Mouse (Mus musculus) kidney, embryonic 15.5 days (tissue): ENCODE results near the gene Snai1. TPM values are rescaled to one million over a fixed set of nuclear protein-coding genes. Genes with fewer than 3 reads are reported as not detected.

Experiments
- ATAC-seq: fragments of 200-750 bp; cut with Nextera tagmentation; replicated peaks from 2 replicates; pipeline ENCODE4 v1.8.0; 2017; ENCODE audit warnings: moderate TSS enrichment; ENCODE audit not compliant: low FRiP score
- H3K27ac ChIP-seq: fragments of 300-500 bp; sonication (generic); 2 replicates; pipeline ENCODE4 v1.5.1; 2015; ENCODE audit warnings: mild to moderate bottlenecking, inconsistent platforms
- H3K27me3 ChIP-seq: fragments of 300-500 bp; sonication (generic); 2 replicates; pipeline ENCODE4 v1.6.1; 2015; ENCODE audit warnings: inconsistent platforms
- H3K36me3 ChIP-seq: fragments of 300-500 bp; sonication (generic); 2 replicates; pipeline ENCODE4 v1.6.1; 2015; ENCODE audit warnings: inconsistent platforms
- H3K4me1 ChIP-seq: fragments of 300-500 bp; sonication (generic); 2 replicates; pipeline ENCODE4 v1.6.1; 2015; ENCODE audit warnings: inconsistent platforms
- H3K4me2 ChIP-seq: fragments of 300-500 bp; sonication (generic); 2 replicates; pipeline ENCODE4 v1.6.1; 2015; ENCODE audit warnings: moderate library complexity, mild to moderate bottlenecking, inconsistent platforms
- H3K4me3 ChIP-seq: fragments of 300-500 bp; sonication (generic); replicated peaks from 2 replicates; pipeline ENCODE4 v1.5.1; 2015; ENCODE audit warnings: mild to moderate bottlenecking, inconsistent platforms
- H3K9ac ChIP-seq: fragments of 300-500 bp; sonication (generic); 2 replicates; pipeline ENCODE4 v1.6.1; 2015; ENCODE audit warnings: mild to moderate bottlenecking, inconsistent platforms
- H3K9me3 ChIP-seq: fragments of 300-500 bp; sonication (generic); replicated peaks from 2 replicates; pipeline ENCODE4 v1.6.1; 2016; ENCODE audit warnings: inconsistent platforms
- WGBS: fragments of 180-500 bp; shearing (Covaris S2); methylation state at CpG from one replicate; pipeline ENCODE4 v1.1.7; 2015; ENCODE audit warnings: mixed read lengths; 5-methylcytosine and 5-hydroxymethylcytosine counted together
- polyA plus RNA-seq: library from polyadenylated mRNA; unstranded; fragments of >200 nt; fragmentation: Nextera tagmentation; extraction: Ambion mirVana; gene quantifications from 2 replicates; pipeline ENCODE4 v1.2.1, GENCODE M21; 2015

The Snai1 gene
- polyA plus RNA-seq, 1 experiment from 2014 or later: 37.7 TPM

DNA sequence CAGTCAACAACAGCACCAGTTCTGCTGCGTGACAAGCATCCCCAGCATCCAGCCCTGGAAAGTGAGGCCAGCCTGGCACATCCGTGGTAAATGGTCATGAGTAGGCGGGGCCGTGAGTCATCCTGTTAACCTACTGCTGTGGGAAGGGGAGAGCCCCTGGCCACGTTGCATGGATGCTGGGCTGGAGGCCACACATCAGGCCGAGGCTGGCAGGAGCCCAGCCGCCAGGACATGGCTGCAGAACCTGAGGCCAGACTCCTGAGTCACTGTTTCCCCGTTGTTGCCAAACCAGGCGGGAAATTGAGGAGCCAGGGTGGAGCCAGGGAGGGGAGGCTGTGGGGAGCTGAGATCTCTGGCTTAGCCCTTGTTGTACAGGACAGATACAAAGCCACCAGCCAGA, 36.8 kb downstream of the Snai1 start:
- no peak overlapping the region for H3K9ac ChIP-seq
- no peaks in the 10 kb centered on the region for H3K27me3 ChIP-seq
- H3K4me1 ChIP-seq: peaks cover 24% of the 10 kb centered on the region
- no peak overlapping the region for H3K4me2 ChIP-seq
- no peaks in the 10 kb centered on the region for H3K9me3 ChIP-seq
- WGBS: 63% methylated on average over 9 of the region's 9 CpGs
- H3K36me3 ChIP-seq: no peaks in the 10 kb centered on the region
- no peak for ATAC-seq
- no peak overlapping the region for H3K4me3 ChIP-seq
- no peak overlapping the region for H3K27ac ChIP-seq

GRCm38 (mm10) chr2:167575581-167575980, 37.6 kb downstream of the Snai1 start:
- 80% methylated on average over 7 of the region's 7 CpGs for WGBS
- H3K4me1 ChIP-seq: peaks cover 18% of the 10 kb centered on the region

DNA sequence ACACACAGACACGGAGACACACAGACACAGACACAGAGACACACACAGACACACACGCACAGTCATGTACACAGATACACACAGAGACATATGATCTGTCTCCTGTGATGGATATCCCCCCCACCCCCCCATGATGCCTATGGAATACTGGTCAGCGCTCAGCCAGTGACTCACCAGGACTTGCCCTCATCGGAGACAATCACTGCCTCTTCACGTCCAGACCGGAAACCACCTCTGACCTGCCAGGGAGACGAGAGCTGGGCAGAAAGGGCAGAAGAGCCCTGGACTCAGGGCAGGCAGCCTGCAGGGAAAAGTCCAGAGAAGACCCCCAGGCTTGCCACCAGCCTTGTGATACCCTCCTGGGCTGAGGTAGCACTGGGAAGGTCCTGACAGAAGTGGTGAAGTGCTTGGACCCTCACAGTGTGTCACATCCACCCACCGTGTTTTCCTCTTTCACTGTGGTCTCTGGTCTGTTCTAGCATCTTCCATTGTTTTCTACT, 38.2 kb downstream of the Snai1 start:
- peaks cover 18% of the 10 kb centered on the region for H3K4me1 ChIP-seq
- ATAC-seq: no peak
- H3K9ac ChIP-seq: no peak overlapping the region
- no peaks in the 10 kb centered on the region for H3K9me3 ChIP-seq
- no peak overlapping the region for H3K27ac ChIP-seq
- no peak overlapping the region for H3K4me3 ChIP-seq
- H3K4me2 ChIP-seq: no peak overlapping the region
- no peaks in the 10 kb centered on the region for H3K27me3 ChIP-seq
- H3K36me3 ChIP-seq: no peaks in the 10 kb centered on the region
- 72% methylated on average over 8 of the region's 8 CpGs for WGBS

More at GRCm38 (mm10) chr2:167575581-167575980, 37.6 kb downstream of the Snai1 start:
- Histone ChIP-seq H3K4me2 (no peak overlapping the region), H3K36me3 (no peaks in the 10 kb centered on the region), H3K27ac (no peak overlapping the region), H3K9ac (no peak overlapping the region), H3K4me3 (no peak overlapping the region), H3K27me3 (no peaks in the 10 kb centered on the region), H3K9me3 (no peaks in the 10 kb centered on the region)
- no peak for ATAC-seq

DNA sequence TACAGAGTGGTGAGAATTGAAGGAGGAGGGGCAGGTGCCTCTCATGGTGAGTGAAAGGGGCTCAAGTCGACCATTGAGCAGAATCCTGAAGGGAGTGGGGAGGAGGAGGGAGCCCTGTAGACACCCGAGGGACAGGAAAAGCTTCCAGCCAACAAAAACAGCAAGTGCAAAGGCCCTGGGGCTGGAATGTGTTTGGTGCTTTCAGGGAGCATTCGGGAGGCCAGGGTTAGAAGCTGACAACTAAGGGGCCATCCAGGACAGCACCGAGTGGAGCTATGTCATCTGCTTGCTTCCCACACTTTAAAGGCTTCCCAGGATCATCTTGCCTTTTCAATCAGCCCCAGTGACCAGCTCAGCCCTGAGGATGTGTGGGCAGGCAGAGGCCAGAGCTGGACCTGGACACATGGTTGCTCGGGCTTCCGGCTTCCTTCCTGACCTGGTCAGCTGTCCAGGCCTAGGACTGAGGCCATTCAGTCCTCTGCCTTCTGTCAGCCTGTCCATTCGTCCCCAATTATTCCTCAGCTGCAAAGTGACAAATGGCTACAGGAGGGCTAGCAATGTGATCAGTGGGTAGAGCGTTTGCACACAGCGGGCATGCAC, 39.3 kb downstream of the Snai1 start:
- no peaks in the 10 kb centered on the region for H3K27me3 ChIP-seq
- no peak overlapping the region for H3K9ac ChIP-seq
- H3K4me2 ChIP-seq: no peak overlapping the region
- no peak for ATAC-seq
- 48% methylated on average over 9 of the region's 9 CpGs for WGBS
- no peaks in the 10 kb centered on the region for H3K9me3 ChIP-seq
- no peak overlapping the region for H3K4me3 ChIP-seq
- no peaks in the 10 kb centered on the region for H3K36me3 ChIP-seq
- peaks cover 28% of the 10 kb centered on the region for H3K4me1 ChIP-seq
- 0 out of 2 replicates have a peak overlapping the region, but pooled peaks have one; percentile 2 for H3K27ac ChIP-seq

DNA sequence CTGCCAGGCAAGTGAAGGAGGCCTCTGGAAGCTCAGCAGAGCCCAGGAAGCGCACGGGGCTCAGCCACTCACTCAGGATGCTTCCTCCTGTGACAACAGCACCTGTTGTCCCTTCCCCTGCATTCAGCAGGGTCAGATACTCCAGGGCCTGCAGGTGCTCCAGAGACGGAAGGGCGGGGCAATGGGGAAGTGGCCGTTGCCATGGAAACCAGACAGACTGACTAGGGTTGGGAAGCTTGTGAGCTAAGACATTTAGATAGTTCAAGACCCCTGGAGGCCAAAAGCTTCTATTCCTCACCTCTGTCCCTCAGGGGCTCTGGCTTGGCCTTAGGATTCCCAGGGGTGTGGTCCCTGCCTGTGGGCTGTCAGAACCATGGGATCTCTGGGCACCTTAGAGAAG, 40.5 kb downstream of the Snai1 start:
- no peak for ATAC-seq
- no peak overlapping the region for H3K27ac ChIP-seq
- H3K9ac ChIP-seq: no peak overlapping the region
- no peak overlapping the region for H3K4me3 ChIP-seq
- H3K4me1 ChIP-seq: peaks cover 41% of the 10 kb centered on the region
- H3K36me3 ChIP-seq: no peaks in the 10 kb centered on the region
- H3K9me3 ChIP-seq: no peaks in the 10 kb centered on the region
- WGBS: 51% methylated on average over 5 of the region's 5 CpGs
- H3K27me3 ChIP-seq: no peaks in the 10 kb centered on the region
- H3K4me2 ChIP-seq: no peak overlapping the region

GRCm38 (mm10) chr2:167583161-167583952, 45.4 kb downstream of the Snai1 start:
- Histone ChIP-seq H3K9me3 (no peaks in the 10 kb centered on the region), H3K9ac (no peak overlapping the region; the same call in 1 of the 2 replicates), H3K4me2 (no peak overlapping the region), H3K27ac (peak overlapping the region; percentile 89), H3K4me1 (peaks cover 65% of the 10 kb centered on the region), H3K4me3 (no peak overlapping the region), H3K36me3 (no peaks in the 10 kb centered on the region), H3K27me3 (no peaks in the 10 kb centered on the region)
- 14% methylated on average over 10 of the region's 10 CpGs for WGBS
- ATAC-seq: peak; percentile 61

DNA sequence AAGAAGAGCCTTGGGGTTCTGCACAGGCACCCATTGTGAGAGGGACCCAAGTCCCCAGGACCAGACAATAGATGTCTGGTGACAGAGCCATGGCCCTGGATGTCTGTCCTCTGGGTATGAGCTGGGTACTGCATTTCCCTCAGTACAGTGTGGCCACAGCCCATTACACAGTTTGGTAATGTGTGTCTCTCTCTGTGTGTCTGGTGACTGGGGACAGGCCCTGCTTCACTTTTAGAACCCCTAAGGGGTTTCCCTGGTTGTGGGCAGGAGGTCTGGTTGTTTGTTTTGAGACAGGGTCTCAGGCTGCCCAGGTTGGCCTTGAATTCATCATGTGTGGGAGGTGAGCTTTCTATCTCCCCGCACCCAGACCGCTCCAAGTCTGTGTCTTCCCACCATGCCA, 47.3 kb downstream of the Snai1 start:
- Histone ChIP-seq H3K4me3 (no peak overlapping the region), H3K36me3 (no peaks in the 10 kb centered on the region), H3K9ac (no peak overlapping the region), H3K4me2 (no peak overlapping the region), H3K4me1 (peaks cover 73% of the 10 kb centered on the region), H3K9me3 (no peaks in the 10 kb centered on the region), H3K27me3 (no peaks in the 10 kb centered on the region), H3K27ac (peak overlapping the region; percentile 16; the same call in 1 of the 2 replicates)
- no peak for ATAC-seq
- 38% methylated on average over 2 of the region's 2 CpGs for WGBS

DNA sequence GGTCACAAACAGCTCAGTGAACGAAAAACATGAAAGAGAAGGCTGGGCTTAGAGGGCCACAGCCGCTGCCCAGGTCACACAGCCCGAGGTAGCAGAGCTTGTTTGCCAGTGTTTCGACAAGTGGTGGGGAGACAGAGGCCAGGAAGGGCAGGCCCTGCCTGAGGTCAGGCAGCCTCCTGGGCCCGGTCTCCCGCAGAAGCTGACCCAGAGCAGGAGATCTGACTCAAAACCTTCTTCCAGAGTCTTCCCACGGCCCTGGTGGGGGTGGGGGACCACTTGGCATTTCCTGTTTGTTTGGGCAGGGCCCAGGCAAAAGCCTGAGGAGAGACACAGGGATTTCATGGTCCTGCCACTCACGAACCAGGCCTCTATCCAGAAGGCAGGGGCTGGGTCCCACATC, 48.0 kb downstream of the Snai1 start:
- ATAC-seq: no peak
- WGBS: 12% methylated on average over 8 of the region's 8 CpGs
- peak overlapping the region; percentile 81 for H3K27ac ChIP-seq
- H3K9ac ChIP-seq: peak overlapping the region; percentile 15; the same call in 1 of the 2 replicates
- H3K36me3 ChIP-seq: no peaks in the 10 kb centered on the region
- H3K4me3 ChIP-seq: no peak overlapping the region
- no peaks in the 10 kb centered on the region for H3K27me3 ChIP-seq
- H3K4me2 ChIP-seq: no peak overlapping the region
- H3K9me3 ChIP-seq: no peaks in the 10 kb centered on the region
- H3K4me1 ChIP-seq: peaks cover 77% of the 10 kb centered on the region

DNA sequence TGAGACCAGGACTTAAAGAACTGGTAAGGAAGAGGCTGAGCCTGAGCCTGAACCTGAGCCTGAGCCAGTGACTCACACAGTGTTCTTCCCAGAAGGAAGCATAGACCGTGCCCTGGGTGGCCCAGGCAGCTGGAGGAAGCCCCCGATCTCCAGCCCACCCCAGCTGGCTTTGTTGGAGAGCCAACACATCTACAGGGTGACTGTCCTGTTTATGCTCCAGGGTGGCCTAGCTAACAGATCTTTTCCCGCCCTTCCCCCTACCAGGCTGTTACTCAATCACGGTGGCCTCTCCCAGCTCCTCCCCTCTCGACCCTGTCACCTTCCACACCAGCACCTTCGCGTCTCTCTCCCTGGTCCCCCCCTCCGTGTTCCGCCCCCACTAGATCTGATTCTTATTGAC, 49.0 kb downstream of the Snai1 start:
- 11% methylated on average over 9 of the region's 9 CpGs for WGBS
- no peak for ATAC-seq
- Histone ChIP-seq H3K9me3 (no peaks in the 10 kb centered on the region), H3K9ac (no peak overlapping the region), H3K36me3 (no peaks in the 10 kb centered on the region), H3K27me3 (no peaks in the 10 kb centered on the region), H3K4me2 (no peak overlapping the region), H3K27ac (peak overlapping the region; percentile 81), H3K4me3 (no peak overlapping the region), H3K4me1 (peaks cover 76% of the 10 kb centered on the region)

- Histone ChIP-seq H3K36me3 (no peaks in the 10 kb centered on the region), H3K9ac (peak overlapping the region; percentile 21; the same call in 1 of the 2 replicates), H3K4me2 (peak overlapping the region; percentile 50), H3K4me3 (peak overlapping the region; percentile 24), H3K9me3 (no peaks in the 10 kb centered on the region), H3K27me3 (no peaks in the 10 kb centered on the region), H3K4me1 (peaks cover 67% of the 10 kb centered on the region), H3K27ac (peak overlapping the region; percentile 85)
- ATAC-seq: peak; percentile 51; the same call in 1 of the 2 replicates
- 14% methylated on average over 21 of the region's 21 CpGs for WGBS
Observed at GRCm38 (mm10) chr2:167588774-167589577, 51.0 kb downstream of the Snai1 start.
